In the genomic region with DNA sequence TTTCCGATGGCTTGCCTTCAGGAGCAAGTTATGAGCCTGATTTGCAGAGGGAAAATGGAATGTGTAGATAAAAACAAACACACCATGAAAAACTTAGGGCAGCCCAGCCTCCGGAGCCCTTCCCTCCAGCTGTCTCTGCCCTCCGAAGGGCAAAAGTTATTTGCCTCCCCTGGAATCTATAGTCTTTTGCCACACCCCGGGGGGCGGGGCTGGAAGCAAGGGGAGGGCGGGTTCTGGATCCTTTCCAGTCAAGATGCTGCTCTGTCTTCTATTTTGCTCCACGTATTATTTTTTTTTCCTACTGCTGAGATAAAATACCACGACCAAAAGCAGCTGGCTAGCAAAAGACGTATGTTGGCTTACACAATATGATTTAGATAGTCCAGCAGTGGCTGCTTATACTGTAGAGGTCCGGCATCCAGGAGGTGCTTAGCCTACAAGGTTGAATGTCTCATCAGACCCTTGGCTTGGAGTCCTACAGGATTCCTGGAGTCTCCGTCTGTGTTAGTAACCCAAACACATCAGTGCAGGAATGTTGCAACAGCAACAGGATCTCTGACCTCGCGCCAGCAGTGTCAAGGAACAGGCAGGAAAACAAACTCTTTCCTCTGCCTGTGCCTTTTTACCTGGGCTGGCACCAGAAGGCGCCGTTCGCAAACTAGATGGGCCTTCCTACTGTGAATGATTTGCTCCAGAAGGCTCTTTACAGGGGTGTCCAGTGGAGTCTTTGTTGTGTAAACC, we compare ENCODE assay signal across 8 mouse cellular contexts. TPM values are rescaled to one million over a fixed set of nuclear protein-coding genes. Genes with fewer than 3 reads are reported as not detected.
DNase-seq lines count a peak whose midpoint lies in the region; ATAC-seq and TF ChIP-seq lines count a peak whose summit lies in the region.

No protein-coding gene starts in this region.

- peak; percentile 35 to 45 for DNase-seq in lung, adult 18-20 months
- no peak for DNase-seq in lung, adult 2 months
- DNase-seq in fibroblast of lung, adult 2 months (ENCODE audit: low read depth), result peak; percentile 46
- DNase-seq in testis, postnatal 10 days (ENCODE audit: low spot score), result no peak
- DNase-seq in layer of hippocampus, adult 8-10 months (ENCODE audit: low spot score in 2 of 2), result no peak

- H3K9ac ChIP-seq in limb, embryonic 12.5 days (replicated peaks), result no peak overlapping the region
- H3K9ac ChIP-seq in midbrain, embryonic 16.5 days (ENCODE audit: low read depth, low read length), result no peak overlapping the region

- H3K9me3 ChIP-seq in limb, embryonic 12.5 days, result no peaks in the 10 kb centered on the region
- H3K9me3 ChIP-seq in midbrain, embryonic 16.5 days (replicated peaks; ENCODE audit: control insufficient read depth, low read length, poor library complexity, severe bottlenecking), result no peaks in the 10 kb centered on the region

- no peaks in the 10 kb centered on the region; the same call in 1 of the 2 replicates for H3K4me1 ChIP-seq in lung, adult 2 months (ENCODE audit: control insufficient read depth, insufficient read depth, low read length)
- H3K4me1 ChIP-seq in limb, embryonic 12.5 days (replicated peaks), result peaks cover 24% of the 10 kb centered on the region
- H3K4me1 ChIP-seq in midbrain, embryonic 16.5 days (ENCODE audit: control insufficient read depth, insufficient read depth, low read length), result peaks cover 5% of the 10 kb centered on the region

- no peak for TF ChIP-seq POLR2A in lung, adult 2 months (IDR thresholded peaks at IDR 0.05; ENCODE audit: borderline replicate concordance, extremely low read depth, low read depth, low read length)

- no peak overlapping the region for H3K4me3 ChIP-seq in lung, adult 2 months (replicated peaks; ENCODE audit: extremely low read depth, low read depth, low read length)
- peak overlapping the region; percentile 13; the same call in 1 of the 2 replicates for H3K4me3 ChIP-seq in limb, embryonic 12.5 days (replicated peaks)
- H3K4me3 ChIP-seq in midbrain, embryonic 16.5 days (ENCODE audit: low read depth, low read length), result no peak overlapping the region

- H3K4me2 ChIP-seq in limb, embryonic 12.5 days, result peak overlapping the region; percentile 50
- peak overlapping the region; percentile 28 for H3K4me2 ChIP-seq in midbrain, embryonic 16.5 days (ENCODE audit: low read length)

- no peak for ATAC-seq in limb, embryonic 12.5 days (ENCODE audit: insufficient number of reproducible peaks, insufficient read depth, low FRiP score, low TSS enrichment, low read depth)
- no peak for ATAC-seq in midbrain, embryonic 16.5 days
- no peak for ATAC-seq in monocyte, adult 5-6 weeks (replicated peaks; ENCODE audit: insufficient number of reproducible peaks, low FRiP score, low TSS enrichment, poor library complexity, severe bottlenecking)

- H3K27ac ChIP-seq in limb, embryonic 12.5 days, result no peak overlapping the region
- no peak overlapping the region for H3K27ac ChIP-seq in midbrain, embryonic 16.5 days (ENCODE audit: low read length)

- H3K27me3 ChIP-seq in limb, embryonic 12.5 days, result peaks cover 5% of the 10 kb centered on the region; the same call in 1 of the 2 replicates
- 0 out of 2 replicates have a peak, but pooled peaks cover 3% of the 10 kb centered on the region for H3K27me3 ChIP-seq in midbrain, embryonic 16.5 days (ENCODE audit: control insufficient read depth, insufficient read depth, low read depth, low read length)

- no peak for TF ChIP-seq CTCF in lung, adult 2 months (IDR thresholded peaks at IDR 0.05; ENCODE audit: insufficient read depth, low read length)

- no peaks in the 10 kb centered on the region for H3K36me3 ChIP-seq in limb, embryonic 12.5 days
- H3K36me3 ChIP-seq in midbrain, embryonic 16.5 days (ENCODE audit: control insufficient read depth, insufficient read depth, low read length), result no peaks in the 10 kb centered on the region

- WGBS in lung, adult 2 months, result 5% methylated on average over 16 of the region's 16 CpGs
- 7% methylated on average over 16 of the region's 16 CpGs for WGBS in limb, embryonic 12.5 days
- 11% methylated on average over 16 of the region's 16 CpGs for WGBS in midbrain, embryonic 16.5 days

RNA-seq across cellular contexts. Expression of gene Kctd3, which starts 5.4 kb away (rescaled TPM):
- polyA plus RNA-seq in lung, adult 2 months (2012; rRNA removed), result 34.0 and 40.0 TPM in 2 replicates
- polyA plus RNA-seq in limb, embryonic 12.5 days (2016; fragmentation: Nextera tagmentation; extraction: Ambion mirVana), result 44.5 and 46.5 TPM in 2 replicates
- polyA plus RNA-seq in midbrain, embryonic 16.5 days (2015; fragmentation: Nextera tagmentation; extraction: Ambion mirVana), result 48.5 and 49.6 TPM in 2 replicates
- 10 to 100 TPM; 71.9 to 99.6 (median 91.4) TPM for total RNA-seq in layer of hippocampus, adult 8-10 months (2022)
- total RNA-seq in monocyte, adult 5-6 weeks (2017), result 13.3 to 32.7 TPM (median 13.9 TPM) in 3 replicates

Comparison
In these comparisons a context has a peak if more than half of its experiments do, and no peak if none do; other contexts are left out.
1. DNase-seq: peak in lung, adult 18-20 months (2 of 2) and fibroblast of lung, adult 2 months (single experiment); none in lung, adult 2 months (single experiment), testis, postnatal 10 days (single experiment) and layer of hippocampus, adult 8-10 months (0 of 2).